Mouse (Mus musculus): ENCODE measurements around the gene Rcor2.

DNA sequence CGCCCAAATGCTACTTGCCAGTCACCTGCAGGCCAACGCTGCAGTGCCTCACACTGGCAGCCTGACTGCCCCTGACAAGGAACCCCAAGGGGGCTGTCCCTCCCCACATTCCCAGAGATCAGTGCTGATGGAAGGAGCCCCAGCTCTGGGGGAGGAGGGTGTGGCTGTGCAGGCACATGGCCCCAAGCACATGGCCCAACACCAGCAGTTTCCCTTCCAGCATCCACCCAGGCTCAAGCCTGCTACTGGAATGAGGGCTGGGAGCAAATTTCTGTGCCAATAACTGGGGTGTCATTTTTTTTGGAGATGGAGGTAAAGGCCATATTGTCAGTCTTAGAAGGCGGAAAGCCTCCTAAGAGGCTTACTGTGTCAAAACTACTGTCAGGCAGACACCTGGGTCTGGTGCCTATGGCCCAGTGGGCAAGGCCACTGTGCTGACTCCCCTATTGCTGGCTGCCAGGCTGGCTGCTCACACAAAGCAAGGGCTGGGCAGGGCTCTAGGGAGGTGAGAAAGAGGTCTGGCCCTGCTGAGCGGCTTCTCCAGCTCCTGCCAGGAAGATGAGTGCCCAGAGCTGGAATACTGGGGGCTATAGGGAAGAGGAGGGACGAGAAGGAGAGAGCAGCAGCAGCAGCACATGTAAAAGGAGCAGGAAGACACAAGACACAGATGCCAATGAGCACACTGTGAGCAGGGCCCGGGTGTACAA, 11.2 kb downstream of the Rcor2 start:
- TF ChIP-seq TAL1 (IDR thresholded peaks at IDR 0.05; ENCODE audit: low read length) (no peak), GATA1 (IDR thresholded peaks at IDR 0.05; ENCODE audit: low read length) (no peak)

Data from erythroblast, embryonic 14.5 days (primary cell).